Mouse (Mus musculus) adrenal gland, postnatal 4 days (tissue): ENCODE results near the gene Hoxb6. TPM values are rescaled to one million over a fixed set of nuclear protein-coding genes. Genes with fewer than 3 reads are reported as not detected.

Experiments used
- DNase-seq, 2 experiments: peaks; one replicate each; pipeline ENCODE4 v3.0.0; 2021 to 2022; ENCODE audit warnings: low spot score in 2 of 2, mixed read lengths in 2 of 2
- long read RNA-seq, 2 experiments: library from polyadenylated mRNA; stranded (forward); transcript quantifications; one replicate each; pipeline ENCODE4 v2.0.0; 2021
- total RNA-seq, 2 experiments: library from RNA; stranded (reverse); gene quantifications; 2 replicates each; pipeline ENCODE4 v1.2.3; 2021

Hoxb6 gene
- 10 to 100 TPM; 43.6 to 47.9 TPM for total RNA-seq
- long read RNA-seq, experiment 1, transcript Hoxb6-201 (2 exons, 1,321 nt) = major isoform, 26 of 33 reads
- long read RNA-seq, experiment 1, partial matches to known transcripts = 4 of 33 reads
- long read RNA-seq, experiment 1, other reads (novel, unspliced or antisense) = 3 of 33 reads
- long read RNA-seq, experiment 2, transcript Hoxb6-201 (2 exons, 1,321 nt) = major isoform, 41 of 54 reads
- long read RNA-seq, experiment 2, partial matches to known transcripts = 0 of 54 reads
- long read RNA-seq, experiment 2, other reads (novel, unspliced or antisense) = 13 of 54 reads

GRCm38 (mm10) chr11:96291681-96292564 is at the start of gene Hoxb6:
Gene Hoxb6 (plus strand): TSS chr11:96292476.
- DNase-seq = peak in 1 of 2 experiments; percentile 61

- DNase-seq = no peak
These were observed 41.4 kb upstream of the Hoxb6 start for GRCm38 (mm10) chr11:96250901-96251300.

GRCm38 (mm10) chr11:96251480-96252031 is 40.7 kb upstream of the Hoxb6 start:
- no peak for DNase-seq

GRCm38 (mm10) chr11:96252541-96253120 is 39.6 kb upstream of the Hoxb6 start:
- no peak for DNase-seq

- no peak for DNase-seq
These were observed 38.1 kb upstream of the Hoxb6 start for GRCm38 (mm10) chr11:96254221-96254620.

GRCm38 (mm10) chr11:96255111-96255995 is 36.9 kb upstream of the Hoxb6 start:
- no peak for DNase-seq

- no peak for DNase-seq
These were observed 36.3 kb upstream of the Hoxb6 start for GRCm38 (mm10) chr11:96255996-96256445.

GRCm38 (mm10) chr11:96257141-96257540 is 35.1 kb upstream of the Hoxb6 start:
- no peak for DNase-seq

- DNase-seq = no peak
These were observed 33.2 kb upstream of the Hoxb6 start for GRCm38 (mm10) chr11:96259038-96259437.

- DNase-seq = no peak
These were observed 32.8 kb upstream of the Hoxb6 start for GRCm38 (mm10) chr11:96259511-96259910.

- no peak for DNase-seq
These were observed 31.8 kb upstream of the Hoxb6 start for GRCm38 (mm10) chr11:96260310-96260970.

GRCm38 (mm10) chr11:96261323-96261890 is 30.9 kb upstream of the Hoxb6 start:
- peak in 1 of 2 experiments; percentile 79 for DNase-seq

- DNase-seq = no peak
These were observed 29.9 kb upstream of the Hoxb6 start for GRCm38 (mm10) chr11:96262262-96262830.

GRCm38 (mm10) chr11:96263636-96264389 is 28.5 kb upstream of the Hoxb6 start:
- DNase-seq = peak in 1 of 2 experiments; percentile 2

GRCm38 (mm10) chr11:96264390-96265020 is 27.8 kb upstream of the Hoxb6 start:
- no peak for DNase-seq

- DNase-seq = no peak
These were observed 26.3 kb upstream of the Hoxb6 start for GRCm38 (mm10) chr11:96265954-96266353.

- no peak for DNase-seq
These were observed 25.0 kb upstream of the Hoxb6 start for GRCm38 (mm10) chr11:96267021-96267920.
